Mouse (Mus musculus) layer of hippocampus, adult 9-10 months (tissue): ENCODE results near the gene Swap70.

Source experiments
- DNase-seq: peaks from one replicate; pipeline ENCODE4 v3.0.0; 2022; ENCODE audit warnings: low spot score

Gene Swap70

GRCm38 (mm10) chr7:110306281-110306680, 84.8 kb downstream of the Swap70 start:
- no peak for DNase-seq

- DNase-seq, result no peak
Measured at GRCm38 (mm10) chr7:110307741-110308140, 86.2 kb downstream of the Swap70 start.

- DNase-seq, result no peak
Measured at GRCm38 (mm10) chr7:110309246-110309645, 87.7 kb downstream of the Swap70 start.

GRCm38 (mm10) chr7:110313392-110314055, 92.0 kb downstream of the Swap70 start:
- peak; percentile 22 for DNase-seq

GRCm38 (mm10) chr7:110314401-110314890, 92.9 kb downstream of the Swap70 start:
- DNase-seq, result no peak

GRCm38 (mm10) chr7:110315352-110315751, 93.8 kb downstream of the Swap70 start:
- DNase-seq, result no peak

GRCm38 (mm10) chr7:110317412-110317811, 95.9 kb downstream of the Swap70 start:
- no peak for DNase-seq

GRCm38 (mm10) chr7:110318971-110319519, 97.5 kb downstream of the Swap70 start:
- DNase-seq, result no peak

- no peak for DNase-seq
Measured at GRCm38 (mm10) chr7:110321106-110321505, 99.6 kb downstream of the Swap70 start.

GRCm38 (mm10) chr7:110324852-110325251, 103.3 kb downstream of the Swap70 start:
- DNase-seq, result no peak

- no peak for DNase-seq
Measured at GRCm38 (mm10) chr7:110325381-110326110, 104.0 kb downstream of the Swap70 start.
